Mouse (Mus musculus) hindbrain, embryonic 16.5 days (tissue): ENCODE measurements around the gene Usp53. TPM values are rescaled to one million over a fixed set of nuclear protein-coding genes. Genes with fewer than 3 reads are reported as not detected.

ENCODE experiments used
- ATAC-seq: fragments of 200-750 bp; cut with Nextera tagmentation; 2 replicates; pipeline ENCODE4 v1.8.0; 2017; ENCODE audit warnings: moderate TSS enrichment, moderate library complexity
- H3K27ac ChIP-seq: fragments of 300-500 bp; sonication (generic); 2 replicates; pipeline ENCODE4 v1.5.1; 2014; ENCODE audit warnings: low read depth, mild to moderate bottlenecking, control low read depth, low read length, moderate library complexity
- H3K27me3 ChIP-seq: fragments of 300-500 bp; sonication (generic); replicated peaks from 2 replicates; pipeline ENCODE4 v1.6.1; 2014; ENCODE audit warnings: low read length; ENCODE audit not compliant: control insufficient read depth, insufficient read depth
- H3K36me3 ChIP-seq: fragments of 300-500 bp; sonication (generic); 2 replicates; pipeline ENCODE4 v1.6.1; 2014; ENCODE audit warnings: mild to moderate bottlenecking, low read length, moderate library complexity, mixed read lengths; ENCODE audit not compliant: control insufficient read depth, insufficient read depth
- H3K4me1 ChIP-seq: fragments of 300-500 bp; sonication (generic); 2 replicates; pipeline ENCODE4 v1.6.1; 2014; ENCODE audit warnings: low read depth, low read length; ENCODE audit not compliant: control insufficient read depth, insufficient read depth
- H3K4me2 ChIP-seq: fragments of 300-500 bp; sonication (generic); 2 replicates; pipeline ENCODE4 v1.6.1; 2014; ENCODE audit warnings: mild to moderate bottlenecking, low read length, control low read depth, moderate library complexity
- H3K4me3 ChIP-seq: fragments of 300-500 bp; sonication (generic); 2 replicates; pipeline ENCODE4 v1.5.1; 2014; ENCODE audit warnings: mild to moderate bottlenecking, low read length, control low read depth, moderate library complexity
- H3K9ac ChIP-seq: fragments of 300-500 bp; sonication (generic); 2 replicates; pipeline ENCODE4 v1.6.1; 2014; ENCODE audit warnings: low read depth, mild to moderate bottlenecking, control low read depth, low read length, moderate library complexity
- H3K9me3 ChIP-seq: fragments of 300-500 bp; sonication (generic); 2 replicates; pipeline ENCODE4 v1.6.1; 2014; ENCODE audit warnings: mild to moderate bottlenecking, low read length, moderate library complexity; ENCODE audit not compliant: control insufficient read depth
- WGBS: fragments of 180-500 bp; shearing (Covaris S2); extraction: QIAGEN DNeasy Blood & Tissue Kit; methylation state at CpG from one replicate; pipeline ENCODE4 v1.1.7; 2014; 5-methylcytosine and 5-hydroxymethylcytosine counted together
- polyA plus RNA-seq: library from polyadenylated mRNA; unstranded; fragments of >200 nt; fragmentation: Nextera tagmentation; extraction: Ambion mirVana; gene quantifications from 2 replicates; pipeline ENCODE4 v1.2.1, GENCODE M21; 2015

Usp53 gene
- polyA plus RNA-seq, 1 experiment from 2014 or later: 12.2 TPM

DNA sequence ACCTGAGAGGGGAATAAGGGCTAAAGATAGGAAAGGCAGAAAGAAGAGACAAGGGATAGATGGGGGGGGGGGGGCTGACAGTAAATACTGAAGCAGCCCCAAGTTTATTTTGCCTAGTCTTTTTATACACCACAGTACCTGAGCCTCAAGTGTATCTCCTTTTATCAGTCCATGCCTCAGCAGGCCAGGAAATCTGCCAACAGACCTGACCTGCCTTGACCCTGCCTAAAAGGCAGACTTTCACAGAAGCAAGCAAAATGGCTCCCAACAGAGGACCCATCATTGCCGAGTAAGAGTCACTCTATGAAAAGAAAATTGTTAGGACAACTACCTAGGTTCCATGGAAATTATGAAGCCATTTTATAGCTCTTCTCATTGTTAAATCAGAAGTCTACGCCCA, 76.5 kb downstream of the Usp53 start:
- Histone ChIP-seq H3K4me2 (no peak overlapping the region), H3K4me3 (no peak overlapping the region), H3K27me3 (no peaks in the 10 kb centered on the region), H3K9ac (no peak overlapping the region), H3K4me1 (no peaks in the 10 kb centered on the region), H3K27ac (no peak overlapping the region), H3K36me3 (no peaks in the 10 kb centered on the region), H3K9me3 (no peaks in the 10 kb centered on the region)
- ATAC-seq: no peak
- 92% methylated on average over 2 of the region's 2 CpGs for WGBS

DNA sequence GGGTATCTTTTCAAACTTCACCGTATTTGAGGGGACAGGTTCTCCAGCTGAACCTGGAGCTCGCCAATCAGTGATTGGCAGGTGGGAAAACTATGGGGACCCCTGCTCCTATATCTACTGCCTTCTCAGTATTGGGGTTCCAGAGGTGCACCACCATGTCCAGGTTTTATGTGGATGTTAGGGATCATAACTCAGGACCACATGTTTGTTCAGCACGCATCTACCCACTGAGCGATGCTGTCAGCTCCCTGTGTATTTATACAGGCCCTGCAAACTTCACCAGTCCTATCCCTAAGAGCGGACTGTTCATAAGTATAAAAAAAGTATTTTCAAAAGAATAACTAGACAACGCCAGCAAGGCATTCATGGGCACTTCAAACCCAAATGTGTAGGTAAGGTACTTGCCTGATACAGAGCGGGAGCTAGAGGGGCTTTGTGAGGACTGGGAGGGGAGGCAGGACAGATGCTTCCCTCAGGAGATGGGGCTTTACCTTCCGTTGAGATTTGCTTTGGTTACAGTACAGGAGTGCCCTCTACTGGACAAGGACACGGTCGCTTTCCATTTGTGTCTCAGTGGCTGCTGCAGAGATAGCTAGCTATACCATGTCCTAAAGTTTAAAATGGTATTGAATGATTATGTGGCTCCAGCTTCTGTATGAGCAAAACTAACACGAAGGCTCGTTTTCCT, 80.4 kb downstream of the Usp53 start:
- peak; percentile 79 for ATAC-seq
- Histone ChIP-seq H3K36me3 (no peaks in the 10 kb centered on the region), H3K9me3 (no peaks in the 10 kb centered on the region), H3K9ac (no peak overlapping the region), H3K4me1 (no peaks in the 10 kb centered on the region), H3K27ac (no peak overlapping the region), H3K4me3 (no peak overlapping the region), H3K4me2 (no peak overlapping the region), H3K27me3 (no peaks in the 10 kb centered on the region)
- WGBS: 46% methylated on average over 12 of the region's 12 CpGs

DNA sequence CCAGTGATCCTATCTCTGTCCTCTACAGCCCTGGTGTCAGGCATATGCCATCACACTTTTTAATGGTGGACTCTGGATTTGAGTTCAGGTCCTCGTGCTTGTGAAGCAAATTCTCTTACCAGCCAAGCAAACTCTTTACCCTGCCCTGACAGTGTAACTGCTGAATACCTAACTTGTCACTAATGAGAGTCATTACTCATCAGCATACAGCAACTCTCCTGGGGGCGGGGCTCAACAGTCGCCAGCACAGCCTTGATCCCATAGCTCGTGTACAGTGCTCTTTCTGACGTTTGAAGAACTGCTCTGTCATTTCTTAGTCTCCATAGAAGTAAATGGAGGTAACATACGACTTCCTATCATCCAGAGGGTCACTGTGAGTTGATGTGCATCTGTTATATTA, 86.1 kb downstream of the Usp53 start:
- no peak overlapping the region for H3K9ac ChIP-seq
- no peaks in the 10 kb centered on the region for H3K36me3 ChIP-seq
- 60% methylated on average over 6 of the region's 6 CpGs for WGBS
- H3K4me3 ChIP-seq: no peak overlapping the region
- no peaks in the 10 kb centered on the region for H3K4me1 ChIP-seq
- H3K27me3 ChIP-seq: no peaks in the 10 kb centered on the region
- H3K9me3 ChIP-seq: no peaks in the 10 kb centered on the region
- H3K27ac ChIP-seq: no peak overlapping the region
- no peak overlapping the region for H3K4me2 ChIP-seq
- no peak for ATAC-seq

DNA sequence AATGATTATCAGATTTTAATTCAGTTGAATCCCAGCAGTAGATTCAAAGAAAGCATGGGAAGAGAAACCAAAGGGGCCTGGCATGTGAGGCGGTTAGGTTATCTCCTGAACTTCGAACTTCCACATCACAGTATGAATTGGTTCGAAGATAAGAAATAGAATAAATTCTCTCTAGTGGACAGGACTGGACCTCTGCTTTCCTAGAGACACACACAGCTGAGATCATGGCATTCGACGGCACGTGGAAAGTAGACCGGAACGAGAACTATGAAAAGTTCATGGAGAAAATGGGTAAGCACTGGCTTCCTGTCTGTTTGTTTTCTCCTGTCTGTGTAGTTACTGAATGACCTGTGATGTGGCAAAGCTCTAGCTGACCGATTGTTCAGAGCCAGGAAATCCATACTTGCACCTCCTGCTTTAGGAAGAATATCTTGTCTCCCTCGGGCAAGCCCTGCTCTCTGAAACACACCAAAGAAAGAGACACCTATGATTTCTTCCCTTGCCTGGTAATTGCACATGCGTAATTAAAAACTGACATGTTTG, 89.0 kb downstream of the Usp53 start:
- no peak overlapping the region for H3K4me2 ChIP-seq
- ATAC-seq: no peak
- no peaks in the 10 kb centered on the region for H3K4me1 ChIP-seq
- H3K27ac ChIP-seq: no peak overlapping the region
- H3K4me3 ChIP-seq: no peak overlapping the region
- H3K9me3 ChIP-seq: no peaks in the 10 kb centered on the region
- H3K9ac ChIP-seq: no peak overlapping the region
- H3K27me3 ChIP-seq: no peaks in the 10 kb centered on the region
- WGBS: 90% methylated on average over 11 of the region's 11 CpGs
- no peaks in the 10 kb centered on the region for H3K36me3 ChIP-seq

DNA sequence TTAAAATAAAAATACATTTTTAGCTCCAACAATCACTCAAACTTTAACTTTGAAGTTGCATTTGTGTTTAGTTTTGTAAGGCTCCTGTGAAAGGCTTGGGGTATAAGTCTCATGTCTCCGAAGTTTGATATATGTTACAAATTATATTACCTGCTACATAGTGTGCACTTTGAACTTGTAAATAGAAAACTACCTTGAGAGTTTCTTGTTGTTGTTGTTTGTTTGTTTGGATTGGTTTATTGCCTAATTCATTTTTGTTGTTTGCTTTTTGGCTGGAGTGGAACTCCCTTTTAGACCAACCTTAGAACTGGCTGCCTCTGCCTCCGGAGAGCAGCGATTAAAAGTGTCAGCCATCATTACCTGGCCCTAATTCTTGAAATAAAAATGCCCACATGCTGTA, 89.5 kb downstream of the Usp53 start, which contains the start of gene Fabp2:
Fabp2 (plus strand) TSS at position 301 of the 400 bp plus-strand sequence.
- no peak within 1 kb of the TSS for H3K4me3 ChIP-seq
- H3K4me2 ChIP-seq: no peak within 1 kb of the TSS
- H3K36me3 ChIP-seq: no peaks in the 10 kb centered on the region
- H3K9me3 ChIP-seq: no peaks in the 10 kb centered on the region
- H3K4me1 ChIP-seq: no peaks in the 10 kb centered on the region
- H3K27ac ChIP-seq: no peak within 1 kb of the TSS
- ATAC-seq: no peak
- 97% methylated on average over 3 of the region's 3 CpGs for WGBS
- H3K27me3 ChIP-seq: no peaks in the 10 kb centered on the region
- no peak within 1 kb of the TSS for H3K9ac ChIP-seq

DNA sequence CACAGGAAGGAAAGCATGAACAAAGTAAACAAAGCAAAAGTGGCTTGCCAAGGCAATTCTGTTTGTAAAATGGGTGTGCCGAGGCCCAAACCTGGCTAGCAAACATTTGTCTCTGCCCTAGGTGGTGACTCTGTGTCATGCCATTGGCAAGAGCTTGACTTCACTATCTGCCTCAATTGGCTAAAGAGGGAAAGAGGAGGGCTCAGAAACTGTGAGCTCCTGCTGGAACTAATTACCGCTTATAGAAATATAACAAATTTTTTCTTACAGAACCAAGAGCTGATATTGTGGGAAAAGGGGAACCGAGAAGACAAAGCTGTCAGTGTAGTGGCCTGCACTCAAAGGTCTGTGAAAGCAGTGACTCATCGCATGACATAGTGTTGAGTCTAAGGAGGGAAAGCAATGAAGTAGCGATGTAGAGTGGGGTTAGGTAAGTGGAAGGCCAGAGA, 95.9 kb downstream of the Usp53 start:
- Histone ChIP-seq H3K4me1 (no peaks in the 10 kb centered on the region), H3K4me2 (no peak overlapping the region), H3K9me3 (no peaks in the 10 kb centered on the region), H3K36me3 (no peaks in the 10 kb centered on the region), H3K4me3 (no peak overlapping the region), H3K9ac (no peak overlapping the region), H3K27ac (no peak overlapping the region), H3K27me3 (no peaks in the 10 kb centered on the region)
- 88% methylated on average over 5 of the region's 5 CpGs for WGBS
- ATAC-seq: no peak

DNA sequence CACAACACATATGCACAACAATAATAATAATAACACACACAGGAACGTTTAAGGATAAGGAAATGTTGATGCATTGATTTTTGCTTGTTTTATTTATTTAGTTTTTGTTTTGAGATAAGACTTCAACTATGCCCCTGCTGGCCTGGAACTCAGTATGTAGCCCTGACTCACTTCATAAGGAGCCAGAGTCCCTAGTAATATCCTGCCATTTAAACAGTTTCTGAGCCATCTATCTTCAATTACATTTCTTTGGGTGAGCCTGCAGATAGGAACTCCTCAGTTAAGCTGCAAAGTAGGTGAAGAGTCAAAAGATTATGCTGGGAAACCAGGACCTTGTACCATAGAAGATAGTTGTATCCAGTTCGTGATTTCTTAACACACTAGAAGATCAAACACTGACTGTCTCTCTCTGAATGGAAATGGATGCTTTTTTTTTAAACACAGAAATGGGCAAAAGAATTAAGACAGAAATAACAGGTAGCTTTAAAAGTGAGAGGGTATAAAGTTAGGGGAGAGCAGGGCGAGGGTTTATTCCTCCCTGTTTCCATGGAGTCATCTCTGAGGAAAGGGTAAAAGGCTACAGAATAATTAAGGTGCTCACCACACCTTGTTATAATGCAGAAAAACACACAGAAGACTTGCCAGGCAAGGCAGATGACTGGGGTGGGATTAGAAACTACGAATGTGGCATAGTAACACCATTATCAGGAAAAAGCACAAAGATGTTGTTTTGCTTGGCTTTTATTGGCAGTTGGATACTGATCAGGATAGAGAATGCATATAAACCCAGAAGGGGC, 96.6 kb downstream of the Usp53 start:
- WGBS: 78% methylated on average over 4 of the region's 4 CpGs
- no peak overlapping the region for H3K27ac ChIP-seq
- H3K4me2 ChIP-seq: no peak overlapping the region
- no peak overlapping the region for H3K4me3 ChIP-seq
- no peaks in the 10 kb centered on the region for H3K36me3 ChIP-seq
- no peaks in the 10 kb centered on the region for H3K27me3 ChIP-seq
- no peaks in the 10 kb centered on the region for H3K4me1 ChIP-seq
- H3K9me3 ChIP-seq: no peaks in the 10 kb centered on the region
- H3K9ac ChIP-seq: no peak overlapping the region
- no peak for ATAC-seq
